Comparison of ENCODE assay signal across 8 mouse cellular contexts in the genomic region with DNA sequence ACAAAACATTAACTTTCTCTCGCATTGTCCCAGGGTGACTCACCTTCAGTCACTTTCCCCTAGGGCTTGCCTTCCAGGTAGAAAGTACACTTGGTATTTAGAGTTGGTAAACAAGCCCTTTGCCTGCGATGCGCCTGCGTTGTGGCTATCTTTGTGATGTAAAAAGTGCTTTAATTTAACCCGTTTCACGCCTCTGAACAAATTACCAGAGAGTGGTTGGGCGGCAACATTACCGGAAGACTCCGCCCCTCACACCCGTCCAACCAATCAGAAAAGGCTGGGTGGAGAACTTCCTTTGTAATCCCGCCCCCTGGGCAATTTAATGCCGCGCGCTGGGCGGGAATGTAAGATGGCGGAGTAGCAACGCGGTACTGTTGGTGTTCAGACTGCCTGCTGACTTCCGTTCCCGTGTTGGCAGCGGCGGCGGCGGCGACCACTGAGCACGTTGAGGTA. TPM values are rescaled to one million over a fixed set of nuclear protein-coding genes. Genes with fewer than 3 reads are reported as not detected.
DNase-seq lines count a peak whose midpoint lies in the region; ATAC-seq and TF ChIP-seq lines count a peak whose summit lies in the region.

A gene (plus strand): TSS at position 335 of the 453 bp plus-strand sequence.

- H3K4me1 ChIP-seq in bone marrow, adult 2 months (ENCODE audit: control insufficient read depth, insufficient read depth, low read length) = no peaks in the 10 kb centered on the region; the same call in 1 of the 2 replicates
- no peaks in the 10 kb centered on the region for H3K4me1 ChIP-seq in embryonic facial prominence, embryonic 15.5 days
- no peaks in the 10 kb centered on the region for H3K4me1 ChIP-seq in kidney, embryonic 14.5 days (ENCODE audit: control insufficient read depth, insufficient read depth, low read length)
- no peaks in the 10 kb centered on the region for H3K4me1 ChIP-seq in limb, embryonic 15.5 days

- peak within 1 kb of the TSS; percentile 52 for H3K4me2 ChIP-seq in embryonic facial prominence, embryonic 15.5 days (replicated peaks)
- peak within 1 kb of the TSS; percentile 53 for H3K4me2 ChIP-seq in kidney, embryonic 14.5 days (replicated peaks; ENCODE audit: low read depth, low read length)
- peak within 1 kb of the TSS; percentile 49 for H3K4me2 ChIP-seq in limb, embryonic 15.5 days

- peak; percentile 92 for DNase-seq in 416B (ENCODE audit: low read depth)
- DNase-seq in heart, adult 9 months (ENCODE audit: low spot score in 2 of 2) = peak; percentile 79 to 80
- peak; percentile 52 to 70 for DNase-seq in monocyte, adult 2 months (ENCODE audit: low read depth in 1 of 2, low spot score in 2 of 2)
- peak; percentile 83 to 90 for DNase-seq in spleen, postnatal 36 days (ENCODE audit: low spot score in 2 of 2)

- peak within 1 kb of the TSS; percentile 85 for H3K4me3 ChIP-seq in bone marrow, adult 2 months (replicated peaks; ENCODE audit: control insufficient read depth, low read depth, low read length)
- peak within 1 kb of the TSS; percentile 56 for H3K4me3 ChIP-seq in embryonic facial prominence, embryonic 15.5 days (replicated peaks)
- peak within 1 kb of the TSS; percentile 59 for H3K4me3 ChIP-seq in kidney, embryonic 14.5 days (ENCODE audit: low read length)
- H3K4me3 ChIP-seq in limb, embryonic 15.5 days = peak within 1 kb of the TSS; percentile 57

- 7% methylated on average over 26 of the region's 26 CpGs for WGBS in bone marrow, adult 2 months
- 20% methylated on average over 26 of the region's 26 CpGs for WGBS in embryonic facial prominence, embryonic 15.5 days
- 25% methylated on average over 26 of the region's 26 CpGs for WGBS in kidney, embryonic 14.5 days
- 19% methylated on average over 26 of the region's 26 CpGs for WGBS in limb, embryonic 15.5 days

- 0 out of 2 replicates have a peak within 1 kb of the TSS, but pooled peaks have one; percentile 6 for H3K9ac ChIP-seq in embryonic facial prominence, embryonic 15.5 days
- peak within 1 kb of the TSS; percentile 58; the same call in 1 of the 2 replicates for H3K9ac ChIP-seq in kidney, embryonic 14.5 days (ENCODE audit: low read depth, low read length)
- H3K9ac ChIP-seq in limb, embryonic 15.5 days = peak within 1 kb of the TSS; percentile 26; the same call in 1 of the 2 replicates

- H3K9me3 ChIP-seq in embryonic facial prominence, embryonic 15.5 days (replicated peaks) = no peaks in the 10 kb centered on the region
- no peaks in the 10 kb centered on the region for H3K9me3 ChIP-seq in kidney, embryonic 14.5 days (ENCODE audit: control insufficient read depth, low read length)
- no peaks in the 10 kb centered on the region for H3K9me3 ChIP-seq in limb, embryonic 15.5 days

- TF ChIP-seq POLR2A in bone marrow, adult 2 months (IDR thresholded peaks at IDR 0.05; ENCODE audit: borderline replicate concordance, control insufficient read depth, low read depth, low read length) = peak; percentile 68; the same call in 1 of the 2 replicates

- no peak within 1 kb of the TSS for H3K27ac ChIP-seq in bone marrow, adult 2 months (ENCODE audit: control insufficient read depth, insufficient read depth, low read depth, low read length, poor library complexity)
- H3K27ac ChIP-seq in embryonic facial prominence, embryonic 15.5 days (replicated peaks) = no peak within 1 kb of the TSS
- H3K27ac ChIP-seq in kidney, embryonic 14.5 days (ENCODE audit: low read depth, low read length) = no peak within 1 kb of the TSS
- H3K27ac ChIP-seq in limb, embryonic 15.5 days = no peak within 1 kb of the TSS

- no peak for TF ChIP-seq CTCF in bone marrow, adult 2 months (IDR thresholded peaks at IDR 0.05; ENCODE audit: control insufficient read depth, insufficient read depth, low read length)

- H3K27me3 ChIP-seq in embryonic facial prominence, embryonic 15.5 days = no peaks in the 10 kb centered on the region
- no peaks in the 10 kb centered on the region for H3K27me3 ChIP-seq in kidney, embryonic 14.5 days (ENCODE audit: control insufficient read depth, insufficient read depth, low read length)
- H3K27me3 ChIP-seq in limb, embryonic 15.5 days = peaks cover 10% of the 10 kb centered on the region; the same call in 1 of the 2 replicates

- no peaks in the 10 kb centered on the region for H3K36me3 ChIP-seq in embryonic facial prominence, embryonic 15.5 days
- H3K36me3 ChIP-seq in kidney, embryonic 14.5 days (ENCODE audit: control insufficient read depth, insufficient read depth, low read length) = no peaks in the 10 kb centered on the region
- no peaks in the 10 kb centered on the region for H3K36me3 ChIP-seq in limb, embryonic 15.5 days

- ATAC-seq in embryonic facial prominence, embryonic 15.5 days (ENCODE audit: insufficient number of reproducible peaks, low FRiP score, low TSS enrichment, low read depth) = peak; percentile 91
- peak; percentile 95 for ATAC-seq in kidney, embryonic 14.5 days (ENCODE audit: low FRiP score, low TSS enrichment)
- ATAC-seq in limb, embryonic 15.5 days (ENCODE audit: insufficient number of reproducible peaks, low FRiP score, low TSS enrichment, low read depth) = peak; percentile 81

RNA-seq across cellular contexts. Expression of the gene that starts here (rescaled TPM):
- 22.9 and 24.5 TPM in 2 replicates for polyA plus RNA-seq in bone marrow, adult 2 months (2011; ENCODE audit: insufficient read depth, insufficient read length, low replicate concordance, missing spikeins)
- 37.7 and 42.7 TPM in 2 replicates for polyA plus RNA-seq in embryonic facial prominence, embryonic 15.5 days (2015; fragmentation: Nextera tagmentation; extraction: Ambion mirVana)
- polyA plus RNA-seq in kidney, embryonic 14.5 days (2014; fragmentation: Nextera tagmentation; extraction: Ambion mirVana) = 47.4 and 58.2 TPM in 2 replicates
- polyA plus RNA-seq in limb, embryonic 15.5 days (2015; fragmentation: Nextera tagmentation; extraction: Ambion mirVana) = 37.7 and 44.1 TPM in 2 replicates

Comparison
In these comparisons a context has a peak if more than half of its experiments do, and no peak if none do; other contexts are left out.
1. H3K9ac ChIP-seq: peak in every context shown above with its lines; median percentile 58 in kidney, embryonic 14.5 days; 26 in limb, embryonic 15.5 days; 6 in embryonic facial prominence, embryonic 15.5 days.